Mouse (Mus musculus) limb, embryonic 14.5 days (tissue): ENCODE data around the gene Robo1. TPM values are rescaled to one million over a fixed set of nuclear protein-coding genes. Genes with fewer than 3 reads are reported as not detected.

Experiments used
- ATAC-seq: fragments of 200-750 bp; cut with Nextera tagmentation; 2 replicates; pipeline ENCODE4 v1.8.0; 2017; ENCODE audit warnings: low read depth, moderate number of reproducible peaks, moderate TSS enrichment; ENCODE audit not compliant: low FRiP score
- DNase-seq: peaks from one replicate; pipeline ENCODE4 v3.0.0-alpha.2; 2015; ENCODE audit warnings: low spot score
- H3K27ac ChIP-seq: fragments of 300-500 bp; sonication (generic); replicated peaks from 2 replicates; pipeline ENCODE4 v1.5.1; 2014; ENCODE audit warnings: low read depth, mild to moderate bottlenecking, low read length, moderate library complexity, mixed read lengths
- H3K27me3 ChIP-seq: fragments of 300-500 bp; sonication (generic); 2 replicates; pipeline ENCODE4 v1.6.1; 2014; ENCODE audit warnings: low read length, mixed read lengths; ENCODE audit not compliant: control insufficient read depth, insufficient read depth
- H3K36me3 ChIP-seq: fragments of 300-500 bp; sonication (generic); 2 replicates; pipeline ENCODE4 v1.6.1; 2014; ENCODE audit warnings: mild to moderate bottlenecking, low read length, moderate library complexity, mixed read lengths; ENCODE audit not compliant: control insufficient read depth, insufficient read depth
- H3K4me1 ChIP-seq: fragments of 300-500 bp; sonication (generic); 2 replicates; pipeline ENCODE4 v1.6.1; 2014; ENCODE audit warnings: antibody characterized with exemption, low read length, mixed read lengths; ENCODE audit not compliant: control insufficient read depth, insufficient read depth
- H3K4me2 ChIP-seq: fragments of 300-500 bp; sonication (generic); replicated peaks from 2 replicates; pipeline ENCODE4 v1.6.1; 2014; ENCODE audit warnings: low read depth, mild to moderate bottlenecking, low read length, moderate library complexity; ENCODE audit not compliant: severe bottlenecking
- H3K4me3 ChIP-seq: fragments of 300-500 bp; sonication (generic); replicated peaks from 2 replicates; pipeline ENCODE4 v1.5.1; 2014; ENCODE audit warnings: low read length
- H3K9ac ChIP-seq: fragments of 300-500 bp; sonication (generic); 2 replicates; pipeline ENCODE4 v1.6.1; 2014; ENCODE audit warnings: mild to moderate bottlenecking, low read depth, low read length, moderate library complexity; ENCODE audit not compliant: severe bottlenecking
- H3K9me3 ChIP-seq: fragments of 300-500 bp; sonication (generic); 2 replicates; pipeline ENCODE4 v1.6.1; 2016; ENCODE audit warnings: low read length; ENCODE audit not compliant: control insufficient read depth
- POLR2A ChIP-seq: fragments of 200-500 bp; IDR thresholded peaks from 2 replicates; pipeline ENCODE4 v1.8.0; 2012; ENCODE audit warnings: inconsistent platforms, mild to moderate bottlenecking, moderate library complexity, borderline replicate concordance; ENCODE audit not compliant: insufficient read depth, insufficient read length; ENCODE audit errors: extremely low read depth
- WGBS: fragments of 180-500 bp; shearing (Covaris S2); extraction: QIAGEN DNeasy Blood & Tissue Kit; methylation state at CpG from one replicate; pipeline ENCODE4 v1.1.7; 2014; 5-methylcytosine and 5-hydroxymethylcytosine counted together
- polyA plus RNA-seq, 2 experiments: library from polyadenylated mRNA; depleted of rRNA in 1 of 2; stranded (reverse) in 1 of 2; unstranded in 1 of 2; fragments of >200 nt; fragmentation: Nextera tagmentation in 1 of 2; extraction: Ambion mirVana in 1 of 2; gene quantifications; 2 replicates each; pipeline versions ENCODE4 v1.2.1 to v1.2.3; 2012 to 2014

Gene Robo1
- polyA plus RNA-seq, 2 experiments, result 41.2 to 44.9 TPM

DNA sequence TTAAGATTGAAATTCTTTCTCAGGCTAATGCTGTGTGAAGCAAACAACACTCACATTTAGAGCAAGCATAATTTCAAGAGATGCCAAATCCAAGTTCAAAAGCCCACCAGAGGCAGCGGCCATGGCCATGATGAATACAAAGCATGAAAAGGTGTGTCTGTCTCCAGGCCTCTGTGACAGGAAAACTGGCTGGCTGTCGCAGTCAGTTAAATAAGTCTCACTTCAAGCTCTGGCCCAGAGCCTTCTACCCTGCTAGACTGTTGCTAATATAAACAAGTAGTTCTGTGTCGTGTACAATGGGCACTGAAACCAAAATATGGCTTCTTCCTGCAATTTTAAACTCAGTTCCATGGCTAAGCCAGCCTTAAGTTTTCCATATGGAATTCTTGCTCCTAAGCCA is 629.1 kb downstream of the Robo1 start:
- Histone ChIP-seq H3K27ac (no peak overlapping the region), H3K27me3 (no peaks in the 10 kb centered on the region), H3K36me3 (peaks cover 9% of the 10 kb centered on the region), H3K4me3 (no peak overlapping the region), H3K4me2 (no peak overlapping the region), H3K9ac (no peak overlapping the region), H3K4me1 (0 out of 2 replicates have a peak, but pooled peaks cover 4% of the 10 kb centered on the region), H3K9me3 (no peaks in the 10 kb centered on the region)
- DNase-seq (no peak), ATAC-seq (no peak)
- TF ChIP-seq POLR2A, result no peak
- WGBS, result 52% methylated on average over 3 of the region's 3 CpGs

DNA sequence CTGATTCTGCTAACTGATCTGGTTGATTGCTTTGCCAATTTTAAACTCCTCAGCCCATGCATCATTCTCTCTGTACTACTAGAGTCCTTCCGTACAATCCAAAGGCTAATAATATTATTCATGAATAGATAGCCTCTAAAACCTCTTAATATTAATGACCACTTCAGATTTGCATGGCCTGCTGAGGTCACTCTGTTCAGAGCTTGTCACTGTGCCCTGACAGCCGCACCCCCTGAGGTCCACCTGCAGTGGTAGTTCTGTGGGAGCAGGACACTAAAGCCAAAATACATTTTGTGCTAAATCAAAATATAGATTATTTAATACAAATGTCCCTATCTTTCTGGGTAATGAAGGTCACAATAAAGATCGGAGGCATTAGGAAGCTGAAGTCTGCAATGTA is 631.8 kb downstream of the Robo1 start:
- no peak overlapping the region for H3K4me2 ChIP-seq

DNA sequence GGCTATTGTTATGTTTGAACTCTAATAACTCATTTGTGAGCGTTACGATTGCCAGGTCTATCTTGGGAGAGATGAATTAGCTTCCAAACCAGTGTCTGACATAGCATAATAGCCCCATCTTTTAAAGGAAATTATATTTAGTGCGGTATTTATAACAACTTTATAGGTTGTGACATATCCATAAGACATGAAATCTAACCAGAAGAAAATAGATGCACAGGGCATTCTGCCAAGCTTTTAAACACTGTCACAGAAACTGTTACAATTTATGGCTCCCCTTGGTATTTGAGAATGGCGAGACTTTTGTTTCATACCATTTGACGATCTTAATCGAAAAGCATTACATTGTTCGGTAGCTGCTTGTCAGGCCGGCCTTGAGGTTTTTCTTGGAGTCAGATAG is 632.7 kb downstream of the Robo1 start:
- Histone ChIP-seq H3K9ac (no peak overlapping the region), H3K4me2 (no peak overlapping the region), H3K27me3 (no peaks in the 10 kb centered on the region), H3K4me1 (0 out of 2 replicates have a peak, but pooled peaks cover 4% of the 10 kb centered on the region), H3K36me3 (no peaks in the 10 kb centered on the region), H3K9me3 (no peaks in the 10 kb centered on the region), H3K4me3 (no peak overlapping the region), H3K27ac (no peak overlapping the region)
- ATAC-seq (no peak), DNase-seq (no peak)
- 66% methylated on average over 8 of the region's 8 CpGs for WGBS
- TF ChIP-seq POLR2A, result no peak

More for the DNA sequence above, 631.8 kb downstream of the Robo1 start:
- Histone ChIP-seq H3K27ac (no peak overlapping the region), H3K27me3 (no peaks in the 10 kb centered on the region), H3K4me1 (0 out of 2 replicates have a peak, but pooled peaks cover 4% of the 10 kb centered on the region), H3K9me3 (no peaks in the 10 kb centered on the region), H3K36me3 (no peaks in the 10 kb centered on the region), H3K4me3 (no peak overlapping the region), H3K9ac (no peak overlapping the region)
- 95% methylated on average over 3 of the region's 3 CpGs for WGBS
- no peak for DNase-seq
- TF ChIP-seq POLR2A, result no peak
- no peak for ATAC-seq

DNA sequence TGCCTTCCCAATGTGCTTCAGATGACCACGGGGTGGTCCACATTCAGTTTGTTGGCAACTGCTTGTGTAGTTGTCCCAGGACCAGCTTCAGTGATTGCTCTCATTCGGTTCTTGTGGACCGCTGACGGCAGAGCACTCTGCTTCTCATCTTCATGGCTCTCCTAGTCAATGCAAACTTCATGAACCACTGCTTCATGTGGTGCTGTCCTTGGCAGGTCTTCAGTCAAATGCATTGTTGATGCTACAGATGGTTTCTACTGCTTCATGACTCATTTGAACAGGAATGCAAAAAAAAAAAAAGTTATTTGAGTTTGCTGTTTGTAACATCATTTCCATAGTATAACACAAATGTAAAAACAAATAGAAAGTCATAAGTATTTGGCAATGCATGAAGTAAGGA is 636.3 kb downstream of the Robo1 start:
- ATAC-seq (no peak), DNase-seq (no peak)
- no peak for TF ChIP-seq POLR2A

DNA sequence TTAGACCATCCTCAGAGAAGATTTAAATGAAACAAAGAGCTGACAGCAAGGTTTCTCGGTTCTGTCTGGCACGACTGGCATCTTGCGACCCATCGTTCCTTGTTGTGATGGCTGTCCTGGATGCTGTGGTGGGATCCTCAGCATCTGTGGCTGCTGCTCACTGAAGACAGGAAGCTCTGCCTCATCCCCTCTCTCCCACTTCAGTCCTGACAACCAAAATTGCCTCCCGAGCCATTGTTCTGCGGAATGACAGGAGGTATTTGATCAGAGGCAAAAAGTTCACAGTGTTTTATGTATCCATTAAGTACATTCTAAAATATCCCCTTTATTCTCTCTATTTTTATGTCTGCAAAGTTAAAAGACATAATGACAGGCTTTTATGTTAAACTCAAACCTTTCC is 643.9 kb downstream of the Robo1 start:
- H3K27ac ChIP-seq, result no peak overlapping the region
- H3K36me3 ChIP-seq, result no peaks in the 10 kb centered on the region
- TF ChIP-seq POLR2A, result no peak
- H3K4me1 ChIP-seq, result no peaks in the 10 kb centered on the region
- no peak overlapping the region for H3K4me2 ChIP-seq
- WGBS, result 88% methylated on average over 6 of the region's 6 CpGs
- H3K4me3 ChIP-seq, result no peak overlapping the region
- H3K9me3 ChIP-seq, result no peaks in the 10 kb centered on the region
- no peak for ATAC-seq
- no peaks in the 10 kb centered on the region for H3K27me3 ChIP-seq
- no peak for DNase-seq
- H3K9ac ChIP-seq, result no peak overlapping the region

More for the DNA sequence above, 636.3 kb downstream of the Robo1 start:
- Histone ChIP-seq H3K27ac (no peak overlapping the region), H3K9me3 (no peaks in the 10 kb centered on the region), H3K27me3 (no peaks in the 10 kb centered on the region), H3K4me1 (no peaks in the 10 kb centered on the region), H3K4me3 (no peak overlapping the region), H3K36me3 (no peaks in the 10 kb centered on the region), H3K4me2 (no peak overlapping the region), H3K9ac (no peak overlapping the region)
- WGBS, result 89% methylated on average over 4 of the region's 4 CpGs

DNA sequence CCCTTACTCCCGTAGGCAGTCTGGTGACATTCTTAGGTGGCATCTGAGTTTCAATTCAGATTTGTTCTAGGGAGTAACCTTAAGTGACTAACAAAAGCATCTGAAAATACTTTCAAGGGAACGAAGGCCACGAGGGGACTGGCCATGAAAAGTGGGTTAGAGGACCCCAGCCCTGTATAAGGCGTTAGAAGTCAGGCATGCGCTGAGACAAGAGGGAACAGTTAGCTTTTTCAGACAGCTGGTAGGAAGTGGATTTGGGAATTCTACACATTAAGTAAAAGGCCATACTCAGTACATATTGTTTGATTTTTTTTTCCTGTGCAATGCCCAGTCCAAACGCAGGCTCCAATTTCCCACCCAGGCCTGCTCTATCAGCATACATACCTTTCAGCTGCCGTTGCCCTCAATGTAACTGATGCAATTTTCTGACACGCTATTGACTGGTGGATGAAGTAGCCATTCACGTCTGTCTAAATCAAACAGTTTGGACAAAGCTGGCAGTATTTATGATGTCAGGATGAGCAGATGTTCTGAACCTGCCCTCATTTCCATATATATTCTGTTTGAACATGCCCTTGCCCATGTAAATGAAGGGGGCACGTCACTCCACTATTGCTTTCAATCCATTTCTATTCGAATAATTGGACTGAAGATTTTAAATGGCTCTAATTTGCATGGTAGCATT is 651.1 kb downstream of the Robo1 start:
- Histone ChIP-seq H3K27ac (no peak overlapping the region), H3K9ac (no peak overlapping the region), H3K4me3 (no peak overlapping the region), H3K36me3 (peaks cover 13% of the 10 kb centered on the region), H3K4me2 (no peak overlapping the region), H3K4me1 (no peaks in the 10 kb centered on the region), H3K27me3 (no peaks in the 10 kb centered on the region), H3K9me3 (no peaks in the 10 kb centered on the region)
- DNase-seq (no peak), ATAC-seq (no peak)
- TF ChIP-seq POLR2A, result no peak
- WGBS, result 81% methylated on average over 11 of the region's 11 CpGs
